Mouse (Mus musculus) kidney, adult 2 months (tissue): Measurements from ENCODE around the gene Slc25a13. TPM values are rescaled to one million over a fixed set of nuclear protein-coding genes. Genes with fewer than 3 reads are reported as not detected.
"Not testable (repeated sequence)": the region's sequence is repeated elsewhere in the genome, so short reads cannot be mapped to it uniquely, and the experiment has no call there.

Experiments used
- DNase-seq: peaks from one replicate; pipeline ENCODE4 v3.0.0; 2021
- H3K27ac ChIP-seq: fragments of 200-500 bp; 2 replicates; pipeline ENCODE4 v1.5.1; 2012; ENCODE audit warnings: low read depth, low read length, control low read depth, inconsistent platforms; ENCODE audit not compliant: insufficient read depth
- H3K27me3 ChIP-seq: fragments of 200-500 bp; replicated peaks from 2 replicates; pipeline ENCODE4 v1.6.1; 2012; ENCODE audit warnings: mild to moderate bottlenecking, moderate library complexity, low read length, inconsistent platforms; ENCODE audit not compliant: control insufficient read depth, insufficient read depth
- H3K36me3 ChIP-seq: fragments of 200-500 bp; 2 replicates; pipeline ENCODE4 v1.6.1; 2012; ENCODE audit warnings: mild to moderate bottlenecking, moderate library complexity, low read length, inconsistent platforms; ENCODE audit not compliant: control insufficient read depth, insufficient read depth
- H3K4me1 ChIP-seq: fragments of 200-500 bp; 2 replicates; pipeline ENCODE4 v1.6.1; 2011; ENCODE audit warnings: low read length; ENCODE audit not compliant: control insufficient read depth, insufficient read depth
- H3K4me3 ChIP-seq: fragments of 200-500 bp; 2 replicates; pipeline ENCODE4 v1.5.1; 2011; ENCODE audit warnings: mild to moderate bottlenecking, low read depth, low read length, control low read depth; ENCODE audit not compliant: insufficient read depth
- CTCF ChIP-seq: fragments of 200-500 bp; conservative IDR thresholded peaks from 2 replicates; pipeline ENCODE4 v1.5.1; 2011; ENCODE audit warnings: low read depth, mild to moderate bottlenecking, control low read depth, low read length, moderate library complexity, mixed read lengths; ENCODE audit not compliant: insufficient read depth, insufficient read length
- POLR2A ChIP-seq: fragments of 200-500 bp; IDR thresholded peaks from one replicate; pipeline ENCODE4 v1.6.1; 2011; ENCODE audit warnings: low read depth, low read length, control low read depth
- WGBS: fragments of 180-500 bp; shearing (Covaris S2); methylation state at CpG from one replicate; pipeline ENCODE4 v1.1.7; 2018; 5-methylcytosine and 5-hydroxymethylcytosine counted together
- polyA plus RNA-seq: library from polyadenylated mRNA; depleted of rRNA; stranded (reverse); fragments of >200 nt; gene quantifications from 2 replicates; pipeline ENCODE4 v1.2.3, GENCODE M21; 2012

Slc25a13 gene
- polyA plus RNA-seq, 1 experiment = 37.8 TPM

DNA sequence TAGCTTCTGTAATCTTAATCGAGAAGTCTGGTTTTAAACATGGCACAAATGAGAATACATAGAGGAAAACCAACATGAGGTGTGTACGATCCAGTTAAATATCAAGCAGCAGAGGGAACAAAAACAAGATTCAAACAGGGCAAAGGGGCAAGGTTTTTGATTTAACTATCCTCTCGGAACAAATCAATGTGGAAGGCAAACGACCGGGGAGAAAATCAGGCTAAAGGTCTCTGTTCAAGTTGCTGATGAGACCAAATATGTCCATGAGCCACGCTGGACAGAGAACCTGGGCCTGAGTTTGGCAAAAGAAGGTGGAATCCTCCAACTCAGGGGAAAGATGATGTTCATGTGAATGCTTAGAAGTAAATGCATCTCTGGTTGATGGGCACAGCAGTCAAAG is 14.5 kb downstream of the Slc25a13 start:
- DNase-seq = peak; percentile 79
- H3K27ac ChIP-seq = peak overlapping the region; percentile 94
- no peak overlapping the region for H3K4me3 ChIP-seq
- no peak for TF ChIP-seq POLR2A
- no peak for TF ChIP-seq CTCF
- H3K4me1 ChIP-seq = peaks cover 33% of the 10 kb centered on the region; the same call in 1 of the 2 replicates
- WGBS = 61% methylated on average over 6 of the region's 6 CpGs
- H3K36me3 ChIP-seq = no peaks in the 10 kb centered on the region
- no peaks in the 10 kb centered on the region for H3K27me3 ChIP-seq

GRCm38 (mm10) chr6:6201977-6202376 is 15.0 kb downstream of the Slc25a13 start:
- H3K4me1 ChIP-seq = peaks cover 29% of the 10 kb centered on the region; the same call in 1 of the 2 replicates
- H3K4me3 ChIP-seq = no peak overlapping the region
- 66% methylated on average over 5 of the region's 5 CpGs for WGBS
- no peaks in the 10 kb centered on the region for H3K27me3 ChIP-seq
- H3K27ac ChIP-seq = peak overlapping the region; percentile 94
- no peak for DNase-seq
- H3K36me3 ChIP-seq = no peaks in the 10 kb centered on the region
- TF ChIP-seq POLR2A = no peak
- TF ChIP-seq CTCF = no peak

- Histone ChIP-seq H3K36me3 (no peaks in the 10 kb centered on the region), H3K4me1 (peaks cover 26% of the 10 kb centered on the region; the same call in 1 of the 2 replicates), H3K4me3 (no peak overlapping the region), H3K27me3 (no peaks in the 10 kb centered on the region), H3K27ac (no peak overlapping the region)
- no peak for DNase-seq
- WGBS = 64% methylated on average over 10 of the region's 10 CpGs
- TF ChIP-seq CTCF (no peak), POLR2A (no peak)
These were observed 17.7 kb downstream of the Slc25a13 start for GRCm38 (mm10) chr6:6199138-6199870.

DNA sequence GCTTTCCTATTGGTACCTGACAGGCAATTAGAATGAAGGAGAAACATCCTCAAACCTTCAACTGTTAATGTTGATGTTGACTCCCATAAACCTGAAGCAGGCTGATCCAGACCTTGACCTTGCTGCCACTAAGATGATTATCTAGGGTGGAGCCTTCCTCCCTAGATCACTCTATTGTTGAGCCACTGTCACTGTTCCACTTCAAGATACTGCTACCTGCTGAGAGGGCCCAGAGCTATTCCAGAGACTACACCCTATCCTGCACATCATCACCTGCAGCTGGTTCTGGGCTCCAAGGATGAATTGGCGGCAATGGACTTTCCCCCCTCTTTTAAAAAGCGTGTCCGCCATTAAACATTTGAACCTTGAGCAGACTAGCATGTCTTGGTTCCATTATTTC is 18.9 kb downstream of the Slc25a13 start:
- H3K36me3 ChIP-seq, DNase-seq, H3K27ac ChIP-seq, H3K4me3 ChIP-seq, H3K27me3 ChIP-seq: not testable (repeated sequence)
- WGBS = 66% methylated on average over 3 of the region's 3 CpGs
- peaks cover 17% of the 10 kb centered on the region; the same call in 1 of the 2 replicates for H3K4me1 ChIP-seq

DNA sequence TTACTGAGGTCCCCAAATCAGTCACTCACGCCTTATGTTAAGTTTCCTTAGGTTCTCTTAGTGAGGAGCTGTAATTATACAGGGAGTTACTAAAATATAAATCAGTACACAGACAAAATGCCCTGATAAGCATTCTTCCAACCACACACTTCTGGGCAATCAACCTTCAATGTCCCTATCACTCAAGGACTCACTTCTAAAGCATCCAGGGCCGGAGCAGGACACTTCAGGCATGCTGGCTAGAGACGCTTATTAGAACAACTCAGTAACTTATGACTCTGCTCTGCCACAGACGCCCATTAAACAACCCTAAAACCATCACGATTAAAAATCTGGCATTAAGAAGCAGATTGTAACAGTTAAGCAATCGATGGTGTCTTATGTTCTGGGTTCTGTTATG is 19.6 kb downstream of the Slc25a13 start:
- H3K4me1 ChIP-seq = peaks cover 12% of the 10 kb centered on the region; the same call in 1 of the 2 replicates
- no peak overlapping the region for H3K27ac ChIP-seq
- 69% methylated on average over 6 of the region's 6 CpGs for WGBS
- no peaks in the 10 kb centered on the region for H3K27me3 ChIP-seq
- TF ChIP-seq CTCF (no peak), POLR2A (no peak)
- H3K4me3 ChIP-seq = no peak overlapping the region
- H3K36me3 ChIP-seq = no peaks in the 10 kb centered on the region
- DNase-seq = no peak

GRCm38 (mm10) chr6:6196527-6196926 is 20.4 kb downstream of the Slc25a13 start:
- no peaks in the 10 kb centered on the region for H3K36me3 ChIP-seq
- TF ChIP-seq POLR2A (no peak), CTCF (no peak)
- H3K4me1 ChIP-seq = peaks cover 12% of the 10 kb centered on the region; the same call in 1 of the 2 replicates
- no peak overlapping the region for H3K27ac ChIP-seq
- WGBS = 76% methylated on average over 4 of the region's 4 CpGs
- DNase-seq = no peak
- no peaks in the 10 kb centered on the region for H3K27me3 ChIP-seq
- H3K4me3 ChIP-seq = no peak overlapping the region

- H3K27ac ChIP-seq = no peak overlapping the region
- H3K4me1 ChIP-seq = peaks cover 9% of the 10 kb centered on the region; the same call in 1 of the 2 replicates
- no peaks in the 10 kb centered on the region for H3K36me3 ChIP-seq
- no peak overlapping the region for H3K4me3 ChIP-seq
- H3K27me3 ChIP-seq = no peaks in the 10 kb centered on the region
- TF ChIP-seq POLR2A (no peak), CTCF (no peak)
- 46% methylated on average over 6 of the region's 6 CpGs for WGBS
- no peak for DNase-seq
These were observed 22.1 kb downstream of the Slc25a13 start for GRCm38 (mm10) chr6:6194831-6195230.
